Mouse (Mus musculus) G1E (cell line): ENCODE data around the gene Fam104a. TPM values are rescaled to one million over a fixed set of nuclear protein-coding genes. Genes with fewer than 3 reads are reported as not detected.

Source experiments
- ATAC-seq: 2 replicates; pipeline ENCODE4 v1.8.0; 2016; ENCODE audit warnings: mild to moderate bottlenecking; ENCODE audit not compliant: insufficient number of reproducible peaks, poor library complexity, low FRiP score, severe bottlenecking; ENCODE audit errors: extremely low read depth
- DNase-seq: peaks from one replicate; pipeline ENCODE4 v3.0.0; 2012; ENCODE audit warnings: low spot score
- H3K27me3 ChIP-seq: 2 replicates; pipeline ENCODE4 v1.6.1; 2012; ENCODE audit warnings: mild to moderate bottlenecking, low read length, inconsistent platforms; ENCODE audit not compliant: insufficient read depth
- H3K36me3 ChIP-seq: replicated peaks from 2 replicates; pipeline ENCODE3; 2012; ENCODE audit warnings: mild to moderate bottlenecking, inconsistent platforms
- H3K4me1 ChIP-seq: 2 replicates; pipeline ENCODE4 v1.6.1; 2012; ENCODE audit warnings: low read depth, low read length, inconsistent platforms, mixed read lengths; ENCODE audit not compliant: insufficient read depth
- H3K4me3 ChIP-seq: 2 replicates; pipeline ENCODE4 v1.5.1; 2012; ENCODE audit warnings: low read depth, mild to moderate bottlenecking, inconsistent platforms, low read length, moderate library complexity, mixed read lengths
- H3K9me3 ChIP-seq: replicated peaks from 2 replicates; pipeline ENCODE4 v1.6.1; 2012; ENCODE audit warnings: inconsistent platforms
- CTCF ChIP-seq: IDR thresholded peaks from 2 replicates; pipeline ENCODE4 v1.5.1; 2012; ENCODE audit warnings: low read depth, low read length, inconsistent platforms, mixed read lengths
- GATA1 ChIP-seq: IDR thresholded peaks from 2 replicates; pipeline ENCODE4 v1.6.1; 2012; ENCODE audit warnings: borderline replicate concordance, low read length, inconsistent platforms, mixed read lengths
- GATA2 ChIP-seq: IDR thresholded peaks from 2 replicates; pipeline ENCODE4 v1.6.1; 2012; ENCODE audit warnings: low read depth, low read length, inconsistent platforms, borderline replicate concordance
- POLR2AphosphoS5 ChIP-seq: IDR thresholded peaks from 2 replicates; pipeline ENCODE4 v1.6.1; 2012; ENCODE audit warnings: low read depth, low read length, inconsistent platforms; ENCODE audit not compliant: insufficient replicate concordance
- TAL1 ChIP-seq: conservative IDR thresholded peaks from 2 replicates; pipeline ENCODE4 v1.6.1; 2012; ENCODE audit warnings: low read depth, low read length, inconsistent platforms, mixed read lengths
- polyA plus RNA-seq: library from polyadenylated mRNA; stranded (reverse); fragments of >175 nt; gene quantifications from 2 replicates; pipeline ENCODE4 v1.2.3, GENCODE M21; 2012
- total RNA-seq, 2 experiments: library from RNA; stranded (forward) in 1 of 2; stranded (reverse) in 1 of 2; fragments of 200-1000 nt in 1 of 2; fragments of >200 nt in 1 of 2; fragmentation: Nextera tagmentation in 1 of 2; gene quantifications; 2 replicates each; pipeline ENCODE4 v1.2.3; 2014 to 2017

Gene Fam104a
- total and polyA plus RNA-seq, 3 experiments = 35.9 to 111 (median 43.8) TPM

DNA sequence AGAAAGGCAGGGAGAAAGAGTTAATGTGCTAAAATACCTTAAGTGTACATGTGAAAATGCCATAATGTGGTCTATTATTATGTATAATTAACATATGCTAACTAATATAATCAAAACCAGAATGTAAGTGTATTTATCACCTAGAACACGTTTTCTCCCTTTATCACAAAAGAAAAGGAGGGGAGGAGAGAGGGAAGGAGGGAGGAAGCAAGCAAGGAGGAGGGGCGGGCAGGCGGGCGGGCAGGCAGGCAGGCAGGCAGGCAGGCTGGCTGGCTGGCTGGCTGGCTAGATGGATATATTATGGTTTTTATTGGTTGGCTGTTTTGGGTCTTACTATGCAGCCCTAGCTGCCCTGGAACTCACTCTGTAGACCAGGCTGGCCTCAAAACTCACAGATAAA is 14.2 kb downstream of the Fam104a start:
- ATAC-seq (no peak), DNase-seq (no peak)
- Histone ChIP-seq H3K9me3 (no peaks in the 10 kb centered on the region), H3K36me3 (peaks cover 88% of the 10 kb centered on the region), H3K27me3 (no peaks in the 10 kb centered on the region), H3K4me3 (no peak overlapping the region), H3K4me1 (peaks cover 50% of the 10 kb centered on the region)
- TF ChIP-seq CTCF (no peak), GATA2 (no peak), GATA1 (no peak), TAL1 (no peak), POLR2AphosphoS5 (no peak)

GRCm38 (mm10) chr11:113668857-113669256 is 15.1 kb downstream of the Fam104a start:
- DNase-seq (no peak), ATAC-seq (no peak)
- H3K27me3 ChIP-seq = no peaks in the 10 kb centered on the region
- H3K4me1 ChIP-seq = peaks cover 53% of the 10 kb centered on the region
- TF ChIP-seq GATA2 (no peak), TAL1 (no peak), GATA1 (no peak), CTCF (no peak), POLR2AphosphoS5 (no peak)
- no peaks in the 10 kb centered on the region for H3K9me3 ChIP-seq
- H3K36me3 ChIP-seq = peaks cover 88% of the 10 kb centered on the region
- no peak overlapping the region for H3K4me3 ChIP-seq

GRCm38 (mm10) chr11:113667704-113668103 is 16.3 kb downstream of the Fam104a start:
- Histone ChIP-seq H3K4me3 (no peak overlapping the region), H3K36me3 (peaks cover 86% of the 10 kb centered on the region), H3K27me3 (no peaks in the 10 kb centered on the region), H3K4me1 (peaks cover 51% of the 10 kb centered on the region), H3K9me3 (no peaks in the 10 kb centered on the region)
- TF ChIP-seq CTCF (no peak), POLR2AphosphoS5 (no peak), GATA2 (no peak), GATA1 (no peak), TAL1 (no peak)
- DNase-seq (no peak), ATAC-seq (no peak)

GRCm38 (mm10) chr11:113667122-113667521 is 16.8 kb downstream of the Fam104a start:
- ATAC-seq = no peak
- Histone ChIP-seq H3K4me3 (no peak overlapping the region; the same call in 1 of the 2 replicates), H3K36me3 (peaks cover 83% of the 10 kb centered on the region), H3K27me3 (no peaks in the 10 kb centered on the region), H3K9me3 (no peaks in the 10 kb centered on the region), H3K4me1 (peaks cover 54% of the 10 kb centered on the region)
- TF ChIP-seq POLR2AphosphoS5 = no peak
- TF ChIP-seq GATA1 = no peak
- no peak for TF ChIP-seq TAL1
- TF ChIP-seq GATA2 = no peak
- no peak for TF ChIP-seq CTCF
- DNase-seq = no peak

- Histone ChIP-seq H3K4me3 (peak overlapping the region; percentile 63; the same call in 1 of the 2 replicates), H3K27me3 (no peaks in the 10 kb centered on the region), H3K36me3 (peaks cover 83% of the 10 kb centered on the region), H3K4me1 (peaks cover 58% of the 10 kb centered on the region), H3K9me3 (no peaks in the 10 kb centered on the region)
- DNase-seq = peak; percentile 46
- TF ChIP-seq POLR2AphosphoS5 (no peak), CTCF (no peak), TAL1 (no peak), GATA2 (no peak), GATA1 (no peak)
- ATAC-seq = peak; percentile 25; the same call in 1 of the 2 replicates
Measured at GRCm38 (mm10) chr11:113666648-113667047, 17.3 kb downstream of the Fam104a start.

DNA sequence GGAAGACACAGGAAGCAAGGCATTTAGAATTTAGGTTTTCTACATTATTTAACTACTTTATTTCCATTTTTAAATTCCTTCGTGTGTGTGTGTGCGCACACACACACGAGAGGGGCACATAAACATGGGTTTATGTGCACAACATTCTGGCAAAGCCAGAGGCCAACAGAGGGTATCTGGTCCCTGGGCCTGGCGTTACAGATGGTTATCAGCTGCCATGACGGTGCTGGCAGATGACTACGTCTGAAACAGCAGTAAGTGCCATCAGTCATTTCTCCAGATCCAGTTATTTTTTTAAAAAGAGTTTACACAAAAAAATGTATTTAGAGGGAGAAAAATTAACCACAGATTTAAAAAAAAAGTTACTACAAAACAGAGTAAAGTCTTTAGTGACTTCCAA is 17.8 kb downstream of the Fam104a start:
- H3K36me3 ChIP-seq = peaks cover 83% of the 10 kb centered on the region
- no peaks in the 10 kb centered on the region for H3K27me3 ChIP-seq
- no peak overlapping the region; the same call in 1 of the 2 replicates for H3K4me3 ChIP-seq
- DNase-seq = no peak
- H3K4me1 ChIP-seq = peaks cover 62% of the 10 kb centered on the region
- H3K9me3 ChIP-seq = no peaks in the 10 kb centered on the region
- TF ChIP-seq CTCF (no peak), GATA2 (no peak), GATA1 (no peak), TAL1 (no peak), POLR2AphosphoS5 (no peak)
- peak; percentile 60 for ATAC-seq
